Mouse (Mus musculus) midbrain, postnatal 0 days (tissue): ENCODE data around the gene Ttl. TPM values are rescaled to one million over a fixed set of nuclear protein-coding genes. Genes with fewer than 3 reads are reported as not detected.

Experiments used
- ATAC-seq: fragments of 200-750 bp; cut with Nextera tagmentation; 2 replicates; pipeline ENCODE4 v1.8.0; 2017; ENCODE audit warnings: moderate number of reproducible peaks, mild to moderate bottlenecking, moderate TSS enrichment, moderate library complexity; ENCODE audit not compliant: low FRiP score
- DNase-seq: peaks from one replicate; pipeline ENCODE4 v3.0.0-alpha.2; 2015; ENCODE audit warnings: low spot score
- H3K27ac ChIP-seq: fragments of 300-500 bp; sonication (generic); 2 replicates; pipeline ENCODE4 v1.5.1; 2014; ENCODE audit warnings: low read depth, mild to moderate bottlenecking, low read length, mixed read lengths
- H3K27me3 ChIP-seq: fragments of 300-500 bp; sonication (generic); 2 replicates; pipeline ENCODE4 v1.6.1; 2014; ENCODE audit warnings: low read length, control low read depth, mixed read lengths; ENCODE audit not compliant: insufficient read depth
- H3K36me3 ChIP-seq: fragments of 300-500 bp; sonication (generic); 2 replicates; pipeline ENCODE4 v1.6.1; 2014; ENCODE audit warnings: low read length, control low read depth, mixed read lengths; ENCODE audit not compliant: insufficient read depth
- H3K4me1 ChIP-seq: fragments of 300-500 bp; sonication (generic); 2 replicates; pipeline ENCODE4 v1.6.1; 2014; ENCODE audit warnings: mild to moderate bottlenecking, control low read depth, antibody characterized with exemption, low read length, mixed read lengths; ENCODE audit not compliant: insufficient read depth
- H3K4me2 ChIP-seq: fragments of 300-500 bp; sonication (generic); 2 replicates; pipeline ENCODE4 v1.6.1; 2014; ENCODE audit warnings: low read depth, mild to moderate bottlenecking, low read length, mixed read lengths; ENCODE audit not compliant: poor library complexity, severe bottlenecking
- H3K4me3 ChIP-seq: fragments of 300-500 bp; sonication (generic); 2 replicates; pipeline ENCODE4 v1.5.1; 2014; ENCODE audit warnings: low read depth, mild to moderate bottlenecking, low read length, moderate library complexity
- H3K9ac ChIP-seq: fragments of 300-500 bp; sonication (generic); replicated peaks from 2 replicates; pipeline ENCODE4 v1.6.1; 2014; ENCODE audit warnings: mild to moderate bottlenecking, low read length, moderate library complexity, mixed read lengths; ENCODE audit not compliant: poor library complexity, severe bottlenecking
- H3K9me3 ChIP-seq: fragments of 300-500 bp; sonication (generic); 2 replicates; pipeline ENCODE4 v1.6.1; 2016; ENCODE audit warnings: low read length, control low read depth
- CTCF ChIP-seq: IDR thresholded peaks from 2 replicates; pipeline ENCODE4 v1.5.1; 2016; ENCODE audit warnings: antibody characterized with exemption, mild to moderate bottlenecking
- WGBS: fragments of 180-500 bp; shearing (Covaris S2); extraction: QIAGEN DNeasy Blood & Tissue Kit; methylation state at CpG from one replicate; pipeline ENCODE4 v1.1.7; 2014; 5-methylcytosine and 5-hydroxymethylcytosine counted together
- polyA plus RNA-seq: library from polyadenylated mRNA; unstranded; fragments of >200 nt; fragmentation: Nextera tagmentation; extraction: Ambion mirVana; gene quantifications from 2 replicates; pipeline ENCODE4 v1.2.1, GENCODE M21; 2015
- total RNA-seq: library from RNA; depleted of rRNA; stranded (reverse); fragments of >200 nt; gene quantifications from 2 replicates; pipeline ENCODE4 v1.2.3, GENCODE M21; 2014; rRNA removed

Ttl gene
- total RNA-seq (53.7 and 58.0 TPM in 2 replicates), polyA plus RNA-seq (28.8 and 30.2 TPM in 2 replicates)

DNA sequence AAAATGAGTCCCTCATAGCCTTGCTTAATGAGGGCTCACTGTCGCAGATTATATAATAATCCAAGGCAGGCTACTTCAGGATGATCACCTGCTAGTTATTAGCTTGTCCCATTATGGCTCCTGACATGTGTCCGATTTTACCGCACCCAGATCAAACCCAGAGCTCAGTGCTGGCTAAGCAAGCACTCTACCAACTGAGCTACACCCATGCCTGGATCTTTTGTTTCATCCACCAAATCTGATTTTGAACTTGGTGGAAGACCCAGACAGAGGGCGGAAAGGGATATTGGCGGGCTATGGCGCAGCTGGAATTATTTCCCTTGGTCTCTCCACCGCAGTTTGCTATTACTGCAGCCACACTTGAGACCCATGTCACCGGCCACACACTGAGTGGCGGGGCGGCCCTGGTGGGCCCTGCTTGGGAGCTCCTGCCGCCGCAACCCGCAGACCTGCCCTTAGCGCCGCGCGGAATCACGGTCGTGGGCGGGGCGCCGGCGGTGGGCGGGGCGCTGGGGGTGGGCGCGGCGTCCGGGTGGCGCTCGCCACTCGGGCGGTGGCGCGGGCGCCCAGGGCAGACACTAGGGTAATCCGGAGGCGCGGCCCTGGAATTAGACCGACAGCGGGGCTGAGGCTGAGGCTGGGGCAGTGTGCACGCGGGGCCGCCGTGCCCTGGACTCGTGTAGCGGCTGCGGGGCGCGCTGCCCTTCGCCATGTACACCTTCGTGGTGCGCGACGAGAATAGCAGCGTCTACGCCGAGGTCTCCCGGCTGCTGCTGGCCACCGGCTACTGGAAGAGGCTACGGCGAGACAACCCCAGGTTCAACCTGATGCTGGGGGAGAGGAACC is at the start of gene Ttl:
TSS of gene Ttl (plus strand) at position 506 of the 846 bp plus-strand sequence.
- ATAC-seq (peak; percentile 94), DNase-seq (peak; percentile 78)
- WGBS = under 1% methylated on average over 62 of the region's 62 CpGs
- Histone ChIP-seq H3K9me3 (no peaks in the 10 kb centered on the region), H3K4me1 (peaks cover 12% of the 10 kb centered on the region), H3K9ac (peak within 1 kb of the TSS; percentile 78), H3K4me3 (peak within 1 kb of the TSS; percentile 75), H3K27me3 (no peaks in the 10 kb centered on the region), H3K27ac (peak within 1 kb of the TSS; percentile 72), H3K36me3 (peaks cover 9% of the 10 kb centered on the region), H3K4me2 (peak within 1 kb of the TSS; percentile 71)
- TF ChIP-seq CTCF = no peak

DNA sequence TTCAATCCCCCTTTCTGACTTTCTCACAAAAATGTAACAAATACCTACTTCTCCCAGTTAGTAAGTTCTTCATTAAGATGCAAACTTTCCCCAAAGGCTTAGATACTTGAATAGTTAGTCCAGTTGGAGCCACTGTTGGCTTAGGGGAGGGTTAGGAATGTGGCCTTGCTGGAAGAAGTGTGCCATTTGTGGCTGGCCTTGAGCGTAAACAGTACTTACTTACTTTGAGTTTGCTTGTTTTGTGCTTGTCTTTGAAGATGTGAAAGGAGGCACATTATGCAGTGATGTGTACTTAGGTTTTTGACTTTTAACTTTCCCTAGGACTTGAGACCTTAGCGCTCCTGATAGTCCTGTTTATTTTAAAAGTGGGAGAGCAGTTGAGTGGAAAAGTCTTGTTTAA is 45.6 kb upstream of the Ttl start:
- Histone ChIP-seq H3K9ac (no peak overlapping the region), H3K27ac (no peak overlapping the region), H3K27me3 (no peaks in the 10 kb centered on the region), H3K4me1 (no peaks in the 10 kb centered on the region), H3K4me2 (no peak overlapping the region), H3K36me3 (peaks cover 22% of the 10 kb centered on the region), H3K9me3 (no peaks in the 10 kb centered on the region), H3K4me3 (no peak overlapping the region)
- DNase-seq (no peak), ATAC-seq (no peak)
- WGBS = 87% methylated on average over 2 of the region's 2 CpGs
- TF ChIP-seq CTCF = no peak

DNA sequence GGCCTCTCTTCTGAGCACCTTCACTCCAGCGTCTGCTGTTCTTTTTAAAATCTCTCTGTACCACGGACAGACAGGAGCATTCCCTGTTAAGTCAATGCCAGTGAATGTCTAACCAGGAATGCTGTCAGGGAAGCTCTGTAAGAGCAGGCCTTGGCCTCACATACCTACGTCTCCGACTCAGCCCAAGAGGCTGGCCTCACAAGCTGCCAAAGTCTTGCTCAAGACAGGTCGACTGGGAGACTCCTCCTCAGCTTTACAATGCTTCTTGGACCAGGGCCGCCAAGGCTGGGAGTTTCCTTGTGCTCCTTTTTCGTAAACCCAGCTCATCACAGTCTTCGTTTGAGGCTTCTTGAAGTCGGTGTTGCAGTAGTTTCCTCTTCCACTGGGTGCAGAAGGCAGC is 40.9 kb upstream of the Ttl start:
- no peak for DNase-seq
- ATAC-seq = no peak
- H3K36me3 ChIP-seq = peaks cover 8% of the 10 kb centered on the region; the same call in 1 of the 2 replicates
- no peak for TF ChIP-seq CTCF
- H3K4me2 ChIP-seq = no peak overlapping the region
- no peak overlapping the region for H3K4me3 ChIP-seq
- no peaks in the 10 kb centered on the region for H3K27me3 ChIP-seq
- WGBS = 78% methylated on average over 9 of the region's 9 CpGs
- H3K4me1 ChIP-seq = no peaks in the 10 kb centered on the region
- H3K9me3 ChIP-seq = no peaks in the 10 kb centered on the region
- H3K9ac ChIP-seq = no peak overlapping the region
- H3K27ac ChIP-seq = no peak overlapping the region

DNA sequence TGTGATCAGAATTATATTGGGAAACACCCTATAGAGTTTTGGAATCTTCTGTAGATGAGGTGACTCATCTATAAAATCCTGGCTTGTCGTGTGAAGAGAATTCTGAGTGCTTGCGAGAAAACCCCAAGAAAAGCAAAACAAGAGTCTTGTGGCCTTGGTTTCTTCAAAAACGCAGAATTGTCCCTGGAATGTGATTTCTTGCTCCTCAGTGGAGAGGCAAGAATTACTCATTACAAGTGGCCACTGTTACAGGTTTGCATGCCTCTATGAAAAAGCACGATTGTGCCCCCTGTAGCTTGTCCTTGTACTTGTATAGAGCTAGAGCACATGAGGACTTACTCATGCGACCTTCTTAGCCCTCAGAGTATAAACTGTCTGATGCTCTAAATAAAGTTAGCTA is 30.4 kb upstream of the Ttl start:
- Histone ChIP-seq H3K27ac (no peak overlapping the region), H3K4me3 (no peak overlapping the region), H3K9ac (no peak overlapping the region), H3K27me3 (0 out of 2 replicates have a peak, but pooled peaks cover 8% of the 10 kb centered on the region), H3K9me3 (no peaks in the 10 kb centered on the region), H3K4me1 (peaks cover 6% of the 10 kb centered on the region; the same call in 1 of the 2 replicates), H3K4me2 (no peak overlapping the region), H3K36me3 (no peaks in the 10 kb centered on the region)
- TF ChIP-seq CTCF = no peak
- no peak for ATAC-seq
- WGBS = 85% methylated on average over 5 of the region's 5 CpGs
- no peak for DNase-seq

DNA sequence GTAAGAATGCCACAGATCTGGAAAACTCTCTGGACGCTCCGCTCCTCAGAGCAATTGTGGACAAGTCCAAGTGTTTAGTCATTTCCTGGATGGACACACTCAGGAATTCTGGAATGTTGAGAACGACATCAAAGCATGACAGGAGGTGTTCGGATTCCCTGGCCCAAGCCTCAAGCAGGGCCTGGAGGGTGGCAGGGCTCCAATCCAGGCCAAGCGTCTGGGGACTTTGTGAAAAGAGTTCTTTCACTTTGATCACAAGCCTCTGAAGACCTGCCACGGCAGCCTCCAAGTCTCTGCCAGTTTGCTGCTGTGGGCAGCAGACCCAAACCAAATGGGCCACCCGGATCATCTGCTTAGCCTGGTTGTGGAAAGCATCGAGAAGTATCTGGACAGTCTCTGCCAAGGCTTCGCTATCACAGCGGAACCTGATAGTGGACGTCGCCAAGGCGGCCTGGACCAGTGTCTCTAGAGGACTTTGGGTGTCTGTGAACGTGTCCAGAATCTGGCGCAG is 27.3 kb upstream of the Ttl start:
- DNase-seq (peak; percentile 22), ATAC-seq (no peak; the same call in 1 of the 2 replicates)
- Histone ChIP-seq H3K4me1 (peaks cover 6% of the 10 kb centered on the region; the same call in 1 of the 2 replicates), H3K9me3 (no peaks in the 10 kb centered on the region), H3K4me2 (peak overlapping the region; percentile 89), H3K27ac (peak overlapping the region; percentile 52; the same call in 1 of the 2 replicates), H3K4me3 (peak overlapping the region; percentile 46), H3K36me3 (no peaks in the 10 kb centered on the region), H3K9ac (peak overlapping the region; percentile 70; the same call in 1 of the 2 replicates), H3K27me3 (0 out of 2 replicates have a peak, but pooled peaks cover 8% of the 10 kb centered on the region)
- 23% methylated on average over 15 of the region's 15 CpGs for WGBS
- TF ChIP-seq CTCF = no peak
